Mouse (Mus musculus): ENCODE data around the gene F11r. TPM values are rescaled to one million over a fixed set of nuclear protein-coding genes. Genes with fewer than 3 reads are reported as not detected.
"Not testable (repeated sequence)": the region's sequence is repeated elsewhere in the genome, so short reads cannot be mapped to it uniquely, and the experiment has no call there.

F11r gene
- total and polyA plus RNA-seq, 3 experiments = 0.74 to 1.6 (median 1.3) TPM

DNA sequence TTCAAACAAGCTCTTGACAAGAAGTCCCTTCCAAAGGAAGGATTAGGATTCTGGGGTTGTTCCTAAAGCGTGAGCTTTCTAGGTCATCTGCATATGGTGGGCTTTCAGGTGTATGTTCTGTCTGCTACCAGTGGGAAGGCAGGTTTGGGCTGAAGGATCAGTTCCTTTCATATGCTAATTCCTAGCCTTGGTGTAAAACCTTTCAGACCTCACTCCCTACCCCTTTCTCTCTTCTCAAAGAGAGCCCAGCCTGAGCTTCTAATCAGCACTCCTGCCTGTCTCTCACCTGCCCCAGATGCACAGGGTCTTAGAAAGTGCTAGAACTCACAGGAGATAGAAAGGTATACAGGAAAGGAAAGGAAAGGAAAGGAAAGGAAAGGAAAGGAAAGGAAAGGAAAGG, 34.1 kb downstream of the F11r start:
- peak overlapping the region; percentile 30 for H3K4me2 ChIP-seq (ENCODE audit: insufficient read depth, low read depth, poor library complexity, severe bottlenecking)
- TF ChIP-seq MXI1 (IDR thresholded peaks at IDR 0.05; ENCODE audit: low read depth, low read length) (no peak), CHD1 (IDR thresholded peaks at IDR 0.05; ENCODE audit: low read depth, low read length) (no peak), ZKSCAN1 (IDR thresholded peaks at IDR 0.05; ENCODE audit: borderline replicate concordance, low read depth, low read length) (no peak), TCF12 (IDR thresholded peaks at IDR 0.05; ENCODE audit: low read depth, low read length) (no peak)
- no peak for DNase-seq (ENCODE audit: extremely low read depth)
- H3K9ac ChIP-seq (ENCODE audit: insufficient read depth, low read depth) = peak overlapping the region; percentile 38; the same call in 1 of the 2 replicates
- H3K36me3 ChIP-seq (replicated peaks in 1 of 2; ENCODE audit: control insufficient read depth in 1 of 2, insufficient read depth in 1 of 2, low read length in 1 of 2) = no peaks in the 10 kb centered on the region
- H3K79me2 ChIP-seq (replicated peaks; ENCODE audit: control insufficient read depth, extremely low read depth, insufficient read depth, poor library complexity, severe bottlenecking) = no peaks in the 10 kb centered on the region
- H3K4me1 ChIP-seq (ENCODE audit: control insufficient read depth in 1 of 2, insufficient read depth in 2 of 2) = peaks cover 15 to 39% of the 10 kb centered on the region in 2 experiments
- H3K27me3 ChIP-seq (replicated peaks) = no peaks in the 10 kb centered on the region
- dilution Hi-C loops (cut with MboI; ENCODE audit: extremely low pct_ligation_motif_present, extremely low pct_unique_long_range_greater_than_20kb, low sequenced_read_pairs) (no loop called here), in situ Hi-C loops (cut with MboI; ENCODE audit: low pct_ligation_motif_present, low pct_unique_long_range_greater_than_20kb, low sequenced_read_pairs) (loop anchor here (10.0 kb wide), 1 partner anchor 367 kb away; no protein-coding TSS in a partner anchor)
- no peaks in the 10 kb centered on the region for H3K9me3 ChIP-seq (replicated peaks; ENCODE audit: low read length)
- H3K4me3 ChIP-seq (replicated peaks in 1 of 3; ENCODE audit: low read depth in 2 of 3, low read length in 2 of 3, poor library complexity in 1 of 3) = no peak overlapping the region
- peak overlapping the region; percentile 31 for H3K27ac ChIP-seq (ENCODE audit: insufficient read depth, low read depth)

DNA sequence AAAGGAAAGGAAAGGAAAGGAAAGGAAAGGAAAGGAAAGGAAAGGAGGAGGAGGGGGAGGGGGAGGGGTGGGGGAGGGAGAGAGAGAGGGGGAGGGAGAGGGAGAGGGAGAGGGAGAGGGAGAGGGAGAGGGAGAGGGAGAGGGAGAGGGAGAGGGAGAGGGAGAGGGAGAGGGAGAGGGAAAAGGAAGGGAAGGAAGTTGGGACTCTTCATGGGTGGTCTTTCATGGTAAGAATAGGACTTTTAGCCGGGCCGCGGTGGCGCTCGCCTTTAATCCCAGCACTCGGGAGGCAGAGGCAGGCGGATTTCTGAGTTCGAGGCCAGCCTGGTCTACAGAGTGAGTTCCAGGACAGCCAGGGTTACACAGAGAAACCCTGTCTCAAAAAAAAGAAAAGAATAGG, 34.6 kb downstream of the F11r start:
- H3K27me3 ChIP-seq (replicated peaks); DNase-seq (ENCODE audit: extremely low read depth); dilution Hi-C loops (cut with MboI; ENCODE audit: extremely low pct_ligation_motif_present, extremely low pct_unique_long_range_greater_than_20kb, low sequenced_read_pairs); H3K9me3 ChIP-seq (replicated peaks; ENCODE audit: low read length); H3K27ac ChIP-seq (ENCODE audit: insufficient read depth, low read depth); H3K4me3 ChIP-seq (replicated peaks in 1 of 3; ENCODE audit: low read depth in 2 of 3, low read length in 2 of 3, poor library complexity in 1 of 3); H3K4me2 ChIP-seq (ENCODE audit: insufficient read depth, low read depth, poor library complexity, severe bottlenecking); H3K36me3 ChIP-seq (replicated peaks in 1 of 2; ENCODE audit: control insufficient read depth in 1 of 2, insufficient read depth in 1 of 2, low read length in 1 of 2); H3K79me2 ChIP-seq (replicated peaks; ENCODE audit: control insufficient read depth, extremely low read depth, insufficient read depth, poor library complexity, severe bottlenecking); H3K9ac ChIP-seq (ENCODE audit: insufficient read depth, low read depth): not testable (repeated sequence)
- peaks cover 15 to 34% of the 10 kb centered on the region in 2 experiments for H3K4me1 ChIP-seq (ENCODE audit: control insufficient read depth in 1 of 2, insufficient read depth in 2 of 2)
- in situ Hi-C loops (cut with MboI; ENCODE audit: low pct_ligation_motif_present, low pct_unique_long_range_greater_than_20kb, low sequenced_read_pairs) = loop anchor here (10.0 kb wide), 1 partner anchor 367 kb away; no protein-coding TSS in a partner anchor

DNA sequence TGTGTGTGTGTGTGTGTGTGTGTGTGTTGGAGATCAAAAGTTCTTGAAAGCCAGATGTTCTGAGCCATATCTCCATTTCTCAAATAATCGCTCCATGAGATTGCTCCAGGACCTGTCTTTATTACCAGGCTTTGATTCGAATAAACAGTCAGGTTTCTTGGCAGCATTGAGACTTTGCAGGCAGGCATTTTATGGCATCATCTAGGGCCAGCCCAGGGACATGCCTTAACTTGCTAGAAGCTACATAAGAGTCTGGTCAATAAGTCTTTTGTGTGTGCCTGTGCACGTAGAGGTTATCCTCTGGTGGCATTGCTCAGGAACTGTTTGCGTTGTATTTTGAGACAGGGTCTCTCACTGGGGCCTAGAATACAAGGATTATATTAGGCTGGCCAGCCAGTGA, 36.2 kb downstream of the F11r start:
- peaks cover 18 to 42% of the 10 kb centered on the region in 2 experiments for H3K4me1 ChIP-seq (ENCODE audit: control insufficient read depth in 1 of 2, insufficient read depth in 2 of 2)
- H3K27me3 ChIP-seq (replicated peaks) = no peaks in the 10 kb centered on the region
- H3K79me2 ChIP-seq (replicated peaks; ENCODE audit: control insufficient read depth, extremely low read depth, insufficient read depth, poor library complexity, severe bottlenecking) = no peaks in the 10 kb centered on the region
- TF ChIP-seq POLR2A (IDR thresholded peaks at IDR 0.05; ENCODE audit: low read depth, low read length) (no peak), NRF1 (IDR thresholded peaks at IDR 0.05; ENCODE audit: low read depth, low read length) (no peak), SMC3 (IDR thresholded peaks at IDR 0.05; ENCODE audit: low read depth, low read length) (no peak), USF1 (IDR thresholded peaks at IDR 0.05; ENCODE audit: low read depth, low read length) (no peak), GABPA (IDR thresholded peaks at IDR 0.05; ENCODE audit: insufficient replicate concordance, low read depth, low read length) (no peak), BHLHE40 (IDR thresholded peaks at IDR 0.05; ENCODE audit: low read depth, low read length) (no peak), CTCF (conservative IDR thresholded peaks at IDR 0.05 in 1 of 2, IDR thresholded peaks at IDR 0.05 in 1 of 2; ENCODE audit: low read depth in 2 of 2, low read length in 2 of 2) (no peak)
- H3K9ac ChIP-seq (ENCODE audit: insufficient read depth, low read depth) = no peak overlapping the region
- no peaks in the 10 kb centered on the region for H3K36me3 ChIP-seq (replicated peaks in 1 of 2; ENCODE audit: control insufficient read depth in 1 of 2, insufficient read depth in 1 of 2, low read length in 1 of 2)
- no peak overlapping the region for H3K4me3 ChIP-seq (replicated peaks in 1 of 3; ENCODE audit: low read depth in 2 of 3, low read length in 2 of 3, poor library complexity in 1 of 3)
- no peak overlapping the region for H3K4me2 ChIP-seq (ENCODE audit: insufficient read depth, low read depth, poor library complexity, severe bottlenecking)
- dilution Hi-C loops (cut with MboI; ENCODE audit: extremely low pct_ligation_motif_present, extremely low pct_unique_long_range_greater_than_20kb, low sequenced_read_pairs) = no loop called here
- no peak for DNase-seq (ENCODE audit: extremely low read depth)
- H3K9me3 ChIP-seq (replicated peaks; ENCODE audit: low read length) = no peaks in the 10 kb centered on the region
- H3K27ac ChIP-seq (ENCODE audit: insufficient read depth, low read depth) = no peak overlapping the region
- in situ Hi-C loops (cut with MboI; ENCODE audit: low pct_ligation_motif_present, low pct_unique_long_range_greater_than_20kb, low sequenced_read_pairs) = loop anchor here (10.0 kb wide), 1 partner anchor 369 kb away; no protein-coding TSS in a partner anchor
